Mouse (Mus musculus) hindbrain, embryonic 13.5 days (tissue): ENCODE data around the gene Cep112. TPM values are rescaled to one million over a fixed set of nuclear protein-coding genes. Genes with fewer than 3 reads are reported as not detected.
A peak's percentile ranks its signal among the peaks of the same experiment; 100 is the strongest.

Experiments
- ATAC-seq: fragments of 200-750 bp; cut with Nextera tagmentation; 2 replicates; pipeline ENCODE4 v1.8.0; 2017; ENCODE audit warnings: moderate TSS enrichment; ENCODE audit not compliant: low FRiP score
- H3K27ac ChIP-seq: fragments of 300-500 bp; sonication (generic); 2 replicates; pipeline ENCODE4 v1.5.1; 2015; ENCODE audit warnings: inconsistent platforms, mild to moderate bottlenecking, moderate library complexity
- H3K27me3 ChIP-seq: fragments of 300-500 bp; sonication (generic); 2 replicates; pipeline ENCODE4 v1.6.1; 2015; ENCODE audit warnings: mild to moderate bottlenecking, inconsistent platforms
- H3K36me3 ChIP-seq: fragments of 300-500 bp; sonication (generic); 2 replicates; pipeline ENCODE4 v1.6.1; 2015; ENCODE audit warnings: mild to moderate bottlenecking, inconsistent platforms
- H3K4me1 ChIP-seq: fragments of 300-500 bp; sonication (generic); replicated peaks from 2 replicates; pipeline ENCODE4 v1.6.1; 2015; ENCODE audit warnings: inconsistent platforms
- H3K4me2 ChIP-seq: fragments of 300-500 bp; sonication (generic); 2 replicates; pipeline ENCODE4 v1.6.1; 2015; ENCODE audit warnings: inconsistent platforms, mild to moderate bottlenecking, moderate library complexity
- H3K4me3 ChIP-seq: fragments of 300-500 bp; sonication (generic); 2 replicates; pipeline ENCODE4 v1.5.1; 2015; ENCODE audit warnings: mild to moderate bottlenecking, inconsistent platforms
- H3K9ac ChIP-seq: fragments of 300-500 bp; sonication (generic); 2 replicates; pipeline ENCODE4 v1.6.1; 2015; ENCODE audit warnings: mild to moderate bottlenecking, inconsistent platforms
- H3K9me3 ChIP-seq: fragments of 300-500 bp; sonication (generic); 2 replicates; pipeline ENCODE4 v1.6.1; 2016; ENCODE audit warnings: inconsistent platforms
- WGBS: fragments of 180-500 bp; shearing (Covaris S2); methylation state at CpG from one replicate; pipeline ENCODE4 v1.1.7; 2015; 5-methylcytosine and 5-hydroxymethylcytosine counted together
- polyA plus RNA-seq: library from polyadenylated mRNA; unstranded; fragments of >200 nt; fragmentation: Nextera tagmentation; extraction: Ambion mirVana; gene quantifications from 2 replicates; pipeline ENCODE4 v1.2.1, GENCODE M21; 2015

Cep112 gene
- polyA plus RNA-seq, 1 experiment from 2014 or later, result 12.0 TPM

DNA sequence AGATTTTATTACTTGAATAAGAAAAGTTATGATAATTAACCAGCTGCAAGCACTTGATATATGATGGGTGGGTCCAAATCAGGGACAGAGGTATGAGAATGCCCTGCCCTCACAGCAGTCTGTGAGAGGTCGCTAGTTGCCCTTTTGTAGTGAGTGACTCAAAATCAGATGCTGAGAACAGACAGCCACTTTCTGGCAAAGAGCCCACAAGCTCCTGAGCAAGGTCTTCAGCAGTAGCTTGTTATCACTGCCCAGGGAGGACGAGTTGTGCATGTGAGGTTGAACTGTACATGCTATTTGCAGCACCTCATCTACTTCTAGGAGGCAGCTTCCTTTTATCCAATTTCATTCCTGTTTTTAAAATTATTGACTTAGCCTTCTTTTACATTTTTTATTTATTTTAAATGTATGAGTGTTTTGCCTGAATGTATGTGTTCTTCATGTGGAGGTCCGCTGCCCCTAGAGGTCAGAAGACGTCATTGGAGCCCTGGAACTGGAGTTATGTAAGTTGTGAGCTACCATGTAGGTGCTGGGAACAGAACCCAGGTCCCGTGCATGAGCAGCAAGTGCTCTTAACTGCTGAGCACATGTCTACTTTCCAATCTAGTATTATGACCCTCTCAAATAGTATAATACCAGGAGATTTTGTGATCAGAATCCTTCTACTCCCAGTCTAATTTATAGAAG, 200.7 kb downstream of the Cep112 start:
- Histone ChIP-seq H3K27ac (no peak overlapping the region), H3K9ac (no peak overlapping the region), H3K4me3 (no peak overlapping the region), H3K4me2 (no peak overlapping the region), H3K36me3 (no peaks in the 10 kb centered on the region), H3K4me1 (peaks cover 9% of the 10 kb centered on the region), H3K9me3 (no peaks in the 10 kb centered on the region), H3K27me3 (no peaks in the 10 kb centered on the region)
- no peak for ATAC-seq
- 83% methylated on average over 5 of the region's 5 CpGs for WGBS

DNA sequence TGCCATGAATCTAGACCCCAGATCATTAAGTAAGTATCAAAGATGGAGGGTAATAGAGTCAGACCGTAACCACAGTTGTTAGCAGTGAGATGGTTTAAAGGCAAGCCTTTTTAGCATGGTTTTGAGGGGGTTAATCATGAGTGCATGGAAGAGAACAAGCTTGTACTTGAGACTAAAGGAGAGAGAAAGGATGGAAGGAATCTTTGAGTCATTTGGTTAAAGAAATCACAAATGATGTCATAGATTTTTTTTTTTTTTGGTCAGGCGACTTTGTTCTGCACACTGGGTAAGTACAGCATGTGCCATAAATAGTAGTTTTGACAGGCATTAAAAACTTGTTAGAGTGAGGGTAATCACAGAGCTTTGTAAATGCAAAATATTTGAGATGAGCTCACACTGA, 212.8 kb downstream of the Cep112 start:
- ATAC-seq, result no peak
- 87% methylated on average over 2 of the region's 2 CpGs for WGBS
- Histone ChIP-seq H3K9me3 (no peaks in the 10 kb centered on the region), H3K4me2 (no peak overlapping the region), H3K27ac (no peak overlapping the region), H3K4me3 (no peak overlapping the region), H3K9ac (no peak overlapping the region), H3K27me3 (no peaks in the 10 kb centered on the region), H3K4me1 (no peaks in the 10 kb centered on the region), H3K36me3 (no peaks in the 10 kb centered on the region)

DNA sequence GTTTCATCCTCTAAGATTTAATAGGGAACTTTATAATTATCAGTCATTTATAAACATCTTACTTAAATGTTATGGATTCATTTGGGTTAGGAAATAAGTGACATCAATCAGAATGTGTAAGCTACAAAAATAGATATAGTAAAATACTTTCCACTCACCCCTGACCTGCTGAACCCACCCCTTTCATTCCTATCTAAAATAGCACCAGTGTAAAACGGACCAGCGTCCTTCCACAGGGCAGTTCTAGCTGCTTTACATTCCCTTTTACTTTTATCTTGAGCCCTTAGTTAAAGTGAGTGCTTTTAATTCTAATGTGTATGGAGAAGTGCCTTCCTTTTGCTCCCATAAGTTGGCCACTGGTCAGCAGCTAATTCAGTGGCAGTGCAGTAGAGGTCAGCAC, 230.6 kb downstream of the Cep112 start:
- no peak overlapping the region for H3K27ac ChIP-seq

DNA sequence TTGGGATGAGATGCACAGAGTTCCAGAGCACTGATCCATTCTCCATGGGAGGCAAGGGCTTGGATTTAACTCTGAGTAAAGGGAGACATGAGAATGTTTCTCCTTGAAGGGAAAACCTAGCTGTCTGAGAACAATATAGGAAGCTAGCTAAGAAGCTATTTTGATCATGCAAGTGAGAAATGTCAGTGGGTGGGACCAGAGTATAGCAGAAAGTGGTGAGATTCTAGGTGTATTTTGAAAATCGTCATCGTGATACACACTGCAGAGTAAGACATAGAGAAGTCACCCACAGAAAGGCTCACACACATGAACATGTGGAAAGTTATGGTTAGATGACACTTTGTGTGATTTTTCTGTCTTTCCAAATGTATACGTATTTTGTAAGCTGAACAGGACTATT, 257.0 kb downstream of the Cep112 start:
- Histone ChIP-seq H3K9me3 (no peaks in the 10 kb centered on the region), H3K4me3 (no peak overlapping the region), H3K36me3 (0 out of 2 replicates have a peak, but pooled peaks cover 2% of the 10 kb centered on the region), H3K9ac (no peak overlapping the region), H3K4me1 (no peaks in the 10 kb centered on the region), H3K27ac (no peak overlapping the region), H3K27me3 (no peaks in the 10 kb centered on the region), H3K4me2 (no peak overlapping the region)
- ATAC-seq, result no peak
- 94% methylated on average over 3 of the region's 3 CpGs for WGBS

More for the DNA sequence above, 230.6 kb downstream of the Cep112 start:
- Histone ChIP-seq H3K9ac (no peak overlapping the region), H3K4me3 (no peak overlapping the region), H3K4me1 (no peaks in the 10 kb centered on the region), H3K4me2 (no peak overlapping the region), H3K27me3 (no peaks in the 10 kb centered on the region), H3K36me3 (no peaks in the 10 kb centered on the region), H3K9me3 (no peaks in the 10 kb centered on the region)
- WGBS, result 88% methylated on average over 2 of the region's 2 CpGs
- no peak for ATAC-seq

DNA sequence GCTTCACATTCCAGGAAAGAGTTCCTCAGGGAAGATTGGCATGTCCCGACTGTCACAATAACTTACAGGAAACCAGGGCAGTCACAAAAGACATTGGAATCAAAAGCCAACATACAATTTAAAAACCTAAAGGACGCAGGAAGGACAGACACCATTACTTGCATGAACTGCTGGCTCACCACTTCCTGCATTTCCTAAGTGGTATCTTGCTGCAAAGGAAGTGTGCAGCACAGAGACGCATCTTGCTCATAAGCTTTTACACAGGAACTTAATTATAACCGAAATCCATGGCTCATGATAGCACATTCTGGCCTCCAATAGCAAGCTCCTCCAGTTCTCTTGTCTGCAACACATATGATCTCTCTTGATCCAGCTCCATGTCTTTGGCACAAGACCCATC, 271.6 kb downstream of the Cep112 start:
- Histone ChIP-seq H3K36me3 (no peaks in the 10 kb centered on the region), H3K4me2 (no peak overlapping the region), H3K4me1 (no peaks in the 10 kb centered on the region), H3K9me3 (no peaks in the 10 kb centered on the region), H3K9ac (no peak overlapping the region), H3K27ac (no peak overlapping the region), H3K4me3 (no peak overlapping the region), H3K27me3 (no peaks in the 10 kb centered on the region)
- ATAC-seq, result no peak
- 94% methylated on average over 4 of the region's 4 CpGs for whole genome bisulfite sequencing

DNA sequence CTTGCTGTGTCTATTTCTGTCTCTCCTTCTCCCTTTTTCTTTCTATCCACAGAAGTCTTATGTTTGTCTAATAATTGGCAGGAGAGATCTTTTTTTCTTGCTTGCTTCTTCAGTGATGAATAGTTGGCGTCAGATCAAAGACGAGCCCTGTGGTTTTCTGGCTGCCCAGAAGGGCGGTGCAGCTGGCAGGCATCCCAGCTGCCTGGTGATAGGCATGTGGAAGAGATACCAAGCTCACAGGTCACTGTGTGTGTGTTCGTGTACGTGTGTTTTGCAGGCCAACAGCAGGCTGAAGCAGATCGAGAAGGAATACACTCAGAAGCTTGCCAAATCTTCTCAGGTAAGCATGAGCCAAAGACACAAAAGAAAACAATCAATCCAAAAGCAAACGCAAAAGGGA, 327.3 kb downstream of the Cep112 start:
- Histone ChIP-seq H3K9ac (no peak overlapping the region), H3K4me3 (no peak overlapping the region), H3K4me1 (peaks cover 10% of the 10 kb centered on the region), H3K27ac (no peak overlapping the region), H3K9me3 (no peaks in the 10 kb centered on the region), H3K36me3 (no peaks in the 10 kb centered on the region), H3K27me3 (no peaks in the 10 kb centered on the region), H3K4me2 (peak overlapping the region; percentile 22; the same call in 1 of the 2 replicates)
- 41% methylated on average over 7 of the region's 7 CpGs for WGBS
- no peak for ATAC-seq

DNA sequence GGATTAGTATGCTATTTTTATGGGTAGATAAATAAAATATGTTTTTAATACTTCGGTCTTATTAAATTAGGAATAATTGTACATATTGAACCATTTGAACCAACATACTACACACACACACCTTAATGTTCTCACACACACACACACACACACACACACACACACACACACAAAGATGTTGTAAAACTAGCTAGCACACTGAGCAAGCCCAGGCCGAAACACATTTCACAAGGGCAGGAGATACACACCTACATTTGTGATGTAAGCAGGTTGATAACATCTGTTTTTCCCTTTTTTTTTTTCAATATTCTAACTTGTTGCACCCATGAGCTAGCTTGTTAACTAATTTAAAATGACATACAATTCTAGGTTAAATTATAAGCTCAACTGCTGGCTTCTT, 327.8 kb downstream of the Cep112 start:
- H3K27me3 ChIP-seq, result no peaks in the 10 kb centered on the region
- WGBS, result 93% methylated on average over 2 of the region's 2 CpGs
- no peak overlapping the region for H3K9ac ChIP-seq
- no peaks in the 10 kb centered on the region for H3K9me3 ChIP-seq
- peaks cover 10% of the 10 kb centered on the region for H3K4me1 ChIP-seq
- no peaks in the 10 kb centered on the region for H3K36me3 ChIP-seq
- H3K4me2 ChIP-seq, result no peak overlapping the region
- ATAC-seq, result no peak
- no peak overlapping the region for H3K4me3 ChIP-seq
- H3K27ac ChIP-seq, result no peak overlapping the region

DNA sequence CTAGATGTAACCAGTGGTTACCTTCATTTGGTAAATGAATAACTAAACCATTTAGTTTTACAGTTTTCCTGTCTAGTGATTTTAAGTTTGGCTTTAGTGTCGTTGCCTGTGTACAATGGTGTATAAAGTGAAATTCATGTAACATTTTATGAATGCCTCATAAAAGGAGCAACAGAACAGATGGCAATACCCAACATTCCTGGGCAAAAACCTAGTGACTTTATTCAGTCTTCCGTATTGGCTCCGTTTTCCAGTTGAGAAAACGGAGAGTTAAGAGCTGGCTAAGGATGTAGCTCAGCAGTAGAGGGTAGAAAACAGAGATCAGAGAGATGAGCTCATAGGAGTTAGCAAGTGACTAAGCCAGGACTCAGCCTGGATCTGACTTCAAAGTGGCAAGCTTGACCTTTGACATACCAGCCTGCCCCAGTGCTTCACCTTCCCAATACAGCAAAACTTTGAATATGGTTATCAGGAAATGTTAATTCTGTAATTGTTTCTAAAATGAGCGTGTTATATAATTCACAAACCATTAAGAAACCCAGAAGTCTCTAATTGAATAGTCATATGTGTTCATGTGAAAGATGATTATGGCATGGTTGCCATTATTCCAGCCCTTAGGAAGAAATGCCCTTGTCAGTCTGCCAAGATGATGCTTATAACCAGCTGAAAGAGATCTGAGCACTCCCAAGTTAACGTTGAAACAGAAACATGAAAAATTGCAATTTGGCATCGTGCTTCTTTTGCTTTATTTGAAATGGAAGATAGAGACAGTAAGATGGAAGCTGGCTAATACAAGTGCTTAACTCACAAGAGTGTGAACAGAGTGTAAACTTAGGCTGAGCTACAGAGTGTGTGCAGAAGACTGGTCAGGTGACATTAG, 328.6 kb downstream of the Cep112 start:
- no peaks in the 10 kb centered on the region for H3K9me3 ChIP-seq
- H3K27me3 ChIP-seq, result no peaks in the 10 kb centered on the region
- H3K4me1 ChIP-seq, result peaks cover 10% of the 10 kb centered on the region
- H3K4me3 ChIP-seq, result no peak overlapping the region
- H3K36me3 ChIP-seq, result no peaks in the 10 kb centered on the region
- 85% methylated on average over 7 of the region's 7 CpGs for WGBS
- H3K9ac ChIP-seq, result no peak overlapping the region
- no peak overlapping the region for H3K4me2 ChIP-seq
- no peak for ATAC-seq
- H3K27ac ChIP-seq, result no peak overlapping the region

DNA sequence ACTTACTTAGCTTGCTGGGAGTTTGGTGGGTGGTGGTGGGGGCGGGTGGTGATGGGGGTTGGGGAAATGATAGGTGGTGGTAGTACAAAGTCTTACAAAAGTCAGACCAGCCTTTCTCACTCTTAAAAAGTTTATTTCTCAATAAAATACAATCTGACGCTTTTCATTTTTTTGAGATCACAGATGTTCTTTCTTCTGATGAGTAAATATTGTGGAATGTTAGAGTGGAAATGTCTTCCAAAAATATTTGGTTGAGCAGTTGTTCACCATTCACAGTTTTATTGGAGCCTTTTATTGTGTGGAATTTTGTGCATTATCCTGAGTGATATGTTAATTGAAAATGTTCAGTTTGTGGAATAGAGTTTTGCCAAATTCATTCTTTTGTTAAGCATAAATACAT, 332.2 kb downstream of the Cep112 start:
- no peak for ATAC-seq
- H3K4me1 ChIP-seq, result peaks cover 3% of the 10 kb centered on the region
- H3K4me3 ChIP-seq, result no peak overlapping the region
- H3K4me2 ChIP-seq, result no peak overlapping the region
- H3K36me3 ChIP-seq, result no peaks in the 10 kb centered on the region
- H3K9me3 ChIP-seq, result no peaks in the 10 kb centered on the region
- 97% methylated on average over 2 of the region's 2 CpGs for WGBS
- H3K9ac ChIP-seq, result no peak overlapping the region
- no peak overlapping the region for H3K27ac ChIP-seq
- no peaks in the 10 kb centered on the region for H3K27me3 ChIP-seq

DNA sequence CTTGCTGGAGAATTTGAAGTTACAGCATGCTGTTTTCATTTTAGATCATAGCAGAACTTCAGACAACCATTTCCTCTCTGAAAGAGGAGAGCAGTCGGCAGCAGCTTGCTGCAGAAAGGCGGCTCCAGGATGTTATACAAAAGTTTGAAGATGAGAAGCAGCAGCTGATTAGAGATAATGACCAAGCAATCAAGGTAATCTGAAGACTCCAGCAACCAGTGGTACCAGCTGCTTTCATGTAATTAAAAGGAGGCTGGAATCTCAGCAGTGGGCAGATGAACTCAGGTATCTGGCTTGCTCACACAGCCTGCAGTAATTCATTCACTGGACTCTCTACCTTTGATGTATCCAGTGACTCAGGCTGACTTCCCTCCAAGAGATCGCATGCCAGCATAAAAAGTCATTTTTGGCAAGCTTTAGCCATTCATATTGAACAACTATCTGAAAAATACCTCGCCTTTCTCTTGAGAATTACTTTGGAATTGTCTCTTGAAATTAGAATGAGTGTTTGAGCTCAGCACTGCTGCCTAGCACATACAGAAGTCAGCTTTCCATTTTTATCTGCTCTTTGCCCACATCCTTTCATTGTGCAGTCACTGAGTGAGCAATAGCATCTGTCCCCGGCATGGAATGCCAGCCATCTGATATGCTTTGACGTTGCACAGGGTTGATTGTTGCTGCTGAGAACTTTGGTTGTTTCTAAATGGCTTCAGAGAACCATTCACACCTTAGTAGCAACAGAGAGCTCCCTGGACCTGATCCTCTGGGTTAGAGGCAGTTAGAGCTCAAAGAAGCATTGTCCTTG, 332.8 kb downstream of the Cep112 start:
- Histone ChIP-seq H3K9me3 (no peaks in the 10 kb centered on the region), H3K4me3 (no peak overlapping the region), H3K4me1 (no peaks in the 10 kb centered on the region), H3K27me3 (no peaks in the 10 kb centered on the region), H3K4me2 (no peak overlapping the region), H3K9ac (no peak overlapping the region), H3K27ac (no peak overlapping the region), H3K36me3 (no peaks in the 10 kb centered on the region)
- no peak for ATAC-seq
- WGBS, result 78% methylated on average over 6 of the region's 6 CpGs

DNA sequence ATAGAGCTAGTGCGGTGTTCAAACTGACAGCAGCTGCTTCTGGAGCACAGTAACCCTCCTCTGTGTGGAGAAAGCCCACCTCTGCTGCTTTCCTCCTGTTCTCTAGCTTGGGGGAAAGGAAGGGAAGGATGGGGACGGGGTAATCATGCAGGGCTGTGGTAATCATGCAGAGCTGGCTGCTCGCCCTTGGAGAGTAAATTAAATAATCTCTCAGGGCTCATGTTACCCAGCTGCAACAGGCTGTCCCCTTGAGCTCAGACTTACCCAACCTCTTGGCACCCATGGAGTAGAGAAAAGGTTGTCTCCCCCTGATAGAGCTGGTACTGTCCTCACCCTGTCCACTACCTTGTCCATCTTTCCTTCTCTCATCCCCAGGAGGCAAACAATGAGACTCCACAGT, 345.1 kb downstream of the Cep112 start:
- H3K9me3 ChIP-seq, result no peaks in the 10 kb centered on the region
- H3K36me3 ChIP-seq, result no peaks in the 10 kb centered on the region
- no peak for ATAC-seq
- no peak overlapping the region for H3K9ac ChIP-seq
- H3K4me3 ChIP-seq, result no peak overlapping the region
- H3K27me3 ChIP-seq, result no peaks in the 10 kb centered on the region
- H3K27ac ChIP-seq, result no peak overlapping the region
- 64% methylated on average over 3 of the region's 3 CpGs for WGBS
- no peak overlapping the region for H3K4me2 ChIP-seq
- H3K4me1 ChIP-seq, result no peaks in the 10 kb centered on the region; the same call in 1 of the 2 replicates

DNA sequence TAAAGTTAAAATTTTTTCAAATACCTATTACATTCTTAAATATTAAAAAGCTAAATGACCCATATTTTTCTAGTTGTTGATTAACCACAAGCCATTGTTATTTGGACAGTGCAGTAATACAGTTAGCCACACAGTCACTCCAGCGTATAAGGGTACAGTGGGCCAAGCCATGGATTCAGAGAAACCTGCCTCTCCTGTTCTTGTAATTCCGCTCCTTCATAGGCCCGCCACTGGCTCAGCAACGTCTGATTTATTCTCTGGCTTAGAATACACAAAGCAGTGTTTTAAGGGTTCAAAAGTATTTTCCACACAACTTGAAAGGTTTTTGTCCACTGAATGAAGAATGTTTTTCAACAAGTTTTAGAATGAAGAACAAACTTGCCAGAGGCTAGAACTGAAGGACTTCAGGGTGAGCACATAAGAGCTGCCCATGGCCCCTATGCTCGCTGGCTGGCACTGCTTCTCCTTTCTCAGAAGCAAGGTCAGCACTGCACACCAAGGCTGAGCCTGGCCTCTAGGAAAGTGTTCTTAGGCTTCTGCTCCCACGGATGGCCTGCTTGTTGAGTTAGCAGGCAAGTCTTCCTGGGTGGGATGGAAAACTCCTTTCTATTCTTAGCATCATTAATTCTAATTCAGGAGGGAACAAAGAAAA, 349.2 kb downstream of the Cep112 start:
- Histone ChIP-seq H3K4me3 (no peak overlapping the region), H3K4me1 (peaks cover 3% of the 10 kb centered on the region; the same call in 1 of the 2 replicates), H3K4me2 (no peak overlapping the region), H3K9me3 (no peaks in the 10 kb centered on the region), H3K9ac (no peak overlapping the region), H3K27ac (no peak overlapping the region), H3K27me3 (no peaks in the 10 kb centered on the region), H3K36me3 (no peaks in the 10 kb centered on the region)
- ATAC-seq, result no peak
- WGBS, result 69% methylated on average over 6 of the region's 6 CpGs
